Mouse (Mus musculus) erythroblast, embryonic 14.5 days (primary cell): Measurements from ENCODE around the gene Nln.

Experiments
- GATA1 ChIP-seq: IDR thresholded peaks from 2 replicates; pipeline ENCODE4 v1.6.1; 2012; ENCODE audit warnings: low read length, inconsistent platforms, mixed read lengths
- TAL1 ChIP-seq: IDR thresholded peaks from 3 replicates; pipeline ENCODE4 v1.6.1; 2012; ENCODE audit warnings: low read length, inconsistent platforms, mixed read lengths

GRCm38 (mm10) chr13:104037531-104038290 is 71.7 kb downstream of the Nln start:
- TF ChIP-seq TAL1 (no peak), GATA1 (no peak)
